Mouse (Mus musculus): ENCODE measurements around the gene Cish. TPM values are rescaled to one million over a fixed set of nuclear protein-coding genes. Genes with fewer than 3 reads are reported as not detected.
A peak's percentile ranks its signal among the peaks of the same experiment; 100 is the strongest.
"Not testable (repeated sequence)": the region's sequence is repeated elsewhere in the genome, so short reads cannot be mapped to it uniquely, and the experiment has no call there.

Cish gene
- polyA plus RNA-seq, 1 experiment from 2014 or later, result 16.4 TPM

- Histone ChIP-seq H3K27me3 (replicated peaks) (no peaks in the 10 kb centered on the region), H3K9ac (0 out of 2 replicates have a peak overlapping the region, but pooled peaks have one; percentile 9), H3K4me3 (no peak overlapping the region), H3K4me1 (replicated peaks) (peaks cover 63% of the 10 kb centered on the region), H3K9me3 (replicated peaks) (no peaks in the 10 kb centered on the region), H3K4me2 (no peak overlapping the region), H3K27ac (ENCODE audit: poor library complexity, severe bottlenecking) (no peak overlapping the region), H3K36me3 (peaks cover 13% of the 10 kb centered on the region)
- no peak for ATAC-seq (ENCODE audit: insufficient number of reproducible peaks, low FRiP score)
- 53% methylated on average over 13 of the region's 13 CpGs for WGBS
These were observed 10.0 kb downstream of the Cish start for GRCm38 (mm10) chr9:107305601-107306542.

- H3K36me3 ChIP-seq; H3K4me2 ChIP-seq; ATAC-seq (ENCODE audit: insufficient number of reproducible peaks, low FRiP score); H3K4me3 ChIP-seq; H3K27me3 ChIP-seq (replicated peaks); H3K9ac ChIP-seq; H3K27ac ChIP-seq (ENCODE audit: poor library complexity, severe bottlenecking); H3K9me3 ChIP-seq (replicated peaks): not testable (repeated sequence)
- H3K4me1 ChIP-seq (replicated peaks), result peaks cover 55% of the 10 kb centered on the region
- WGBS, result 86% methylated on average over 1 of the region's 1 CpGs
These were observed 10.8 kb downstream of the Cish start for GRCm38 (mm10) chr9:107306673-107307072.

- no peaks in the 10 kb centered on the region for H3K9me3 ChIP-seq (replicated peaks)
- ATAC-seq (ENCODE audit: insufficient number of reproducible peaks, low FRiP score), result peak; percentile 70
- peak overlapping the region; percentile 83 for H3K27ac ChIP-seq (ENCODE audit: poor library complexity, severe bottlenecking)
- WGBS, result 51% methylated on average over 11 of the region's 11 CpGs
- H3K4me3 ChIP-seq, result no peak overlapping the region
- H3K36me3 ChIP-seq, result no peaks in the 10 kb centered on the region
- peaks cover 51% of the 10 kb centered on the region for H3K4me1 ChIP-seq (replicated peaks)
- H3K27me3 ChIP-seq (replicated peaks), result no peaks in the 10 kb centered on the region
- peak overlapping the region; percentile 30; the same call in 1 of the 2 replicates for H3K9ac ChIP-seq
- peak overlapping the region; percentile 8; the same call in 1 of the 2 replicates for H3K4me2 ChIP-seq
These were observed 11.5 kb downstream of the Cish start for GRCm38 (mm10) chr9:107307099-107307872.

- peak overlapping the region; percentile 83 for H3K27ac ChIP-seq (ENCODE audit: poor library complexity, severe bottlenecking)
- no peak overlapping the region for H3K4me3 ChIP-seq
- no peaks in the 10 kb centered on the region for H3K36me3 ChIP-seq
- 44% methylated on average over 12 of the region's 12 CpGs for WGBS
- H3K9ac ChIP-seq, result peak overlapping the region; percentile 30; the same call in 1 of the 2 replicates
- H3K4me1 ChIP-seq (replicated peaks), result peaks cover 46% of the 10 kb centered on the region
- no peaks in the 10 kb centered on the region for H3K27me3 ChIP-seq (replicated peaks)
- peak overlapping the region; percentile 8; the same call in 1 of the 2 replicates for H3K4me2 ChIP-seq
- no peaks in the 10 kb centered on the region for H3K9me3 ChIP-seq (replicated peaks)
- ATAC-seq (ENCODE audit: insufficient number of reproducible peaks, low FRiP score), result no peak
These were observed 12.1 kb downstream of the Cish start for GRCm38 (mm10) chr9:107307886-107308285.

- Histone ChIP-seq H3K4me1 (replicated peaks) (peaks cover 44% of the 10 kb centered on the region), H3K9ac (no peak overlapping the region), H3K4me2 (no peak overlapping the region), H3K27me3 (replicated peaks) (no peaks in the 10 kb centered on the region), H3K4me3 (no peak overlapping the region), H3K9me3 (replicated peaks) (no peaks in the 10 kb centered on the region), H3K27ac (ENCODE audit: poor library complexity, severe bottlenecking) (peak overlapping the region; percentile 83), H3K36me3 (no peaks in the 10 kb centered on the region)
- WGBS, result 86% methylated on average over 9 of the region's 9 CpGs
- ATAC-seq (ENCODE audit: insufficient number of reproducible peaks, low FRiP score), result no peak
These were observed 12.6 kb downstream of the Cish start for GRCm38 (mm10) chr9:107308346-107309000.

GRCm38 (mm10) chr9:107309171-107309570 lies 13.3 kb downstream of the Cish start:
- ATAC-seq (ENCODE audit: insufficient number of reproducible peaks, low FRiP score), result no peak
- WGBS, result 58% methylated on average over 9 of the region's 9 CpGs
- H3K9ac ChIP-seq, result no peak overlapping the region
- H3K4me2 ChIP-seq, result no peak overlapping the region
- 0 out of 2 replicates have a peak overlapping the region, but pooled peaks have one; percentile 2 for H3K27ac ChIP-seq (ENCODE audit: poor library complexity, severe bottlenecking)
- no peaks in the 10 kb centered on the region for H3K36me3 ChIP-seq
- peaks cover 40% of the 10 kb centered on the region for H3K4me1 ChIP-seq (replicated peaks)
- no peak overlapping the region for H3K4me3 ChIP-seq
- H3K9me3 ChIP-seq (replicated peaks), result no peaks in the 10 kb centered on the region
- H3K27me3 ChIP-seq (replicated peaks), result no peaks in the 10 kb centered on the region

GRCm38 (mm10) chr9:107309600-107309999 lies 13.8 kb downstream of the Cish start:
- WGBS, result 60% methylated on average over 5 of the region's 5 CpGs
- 0 out of 2 replicates have a peak overlapping the region, but pooled peaks have one; percentile 2 for H3K27ac ChIP-seq (ENCODE audit: poor library complexity, severe bottlenecking)
- no peak overlapping the region for H3K4me3 ChIP-seq
- H3K9ac ChIP-seq, result no peak overlapping the region
- no peak overlapping the region for H3K4me2 ChIP-seq
- H3K4me1 ChIP-seq (replicated peaks), result peaks cover 40% of the 10 kb centered on the region
- H3K9me3 ChIP-seq (replicated peaks), result no peaks in the 10 kb centered on the region
- no peak for ATAC-seq (ENCODE audit: insufficient number of reproducible peaks, low FRiP score)
- H3K36me3 ChIP-seq, result no peaks in the 10 kb centered on the region
- no peaks in the 10 kb centered on the region for H3K27me3 ChIP-seq (replicated peaks)

GRCm38 (mm10) chr9:107312811-107313584 lies 17.2 kb downstream of the Cish start:
- ATAC-seq (ENCODE audit: insufficient number of reproducible peaks, low FRiP score), result peak; percentile 78
- no peak overlapping the region for H3K4me3 ChIP-seq
- 49% methylated on average over 10 of the region's 10 CpGs for WGBS
- no peaks in the 10 kb centered on the region for H3K9me3 ChIP-seq (replicated peaks)
- no peaks in the 10 kb centered on the region for H3K27me3 ChIP-seq (replicated peaks)
- H3K27ac ChIP-seq (ENCODE audit: poor library complexity, severe bottlenecking), result no peak overlapping the region
- H3K4me2 ChIP-seq, result no peak overlapping the region
- H3K4me1 ChIP-seq (replicated peaks), result peaks cover 13% of the 10 kb centered on the region
- H3K36me3 ChIP-seq, result no peaks in the 10 kb centered on the region
- no peak overlapping the region for H3K9ac ChIP-seq

- WGBS, result 48% methylated on average over 3 of the region's 3 CpGs
- Histone ChIP-seq H3K9me3 (replicated peaks) (no peaks in the 10 kb centered on the region), H3K36me3 (no peaks in the 10 kb centered on the region), H3K27me3 (replicated peaks) (no peaks in the 10 kb centered on the region), H3K27ac (ENCODE audit: poor library complexity, severe bottlenecking) (no peak overlapping the region), H3K4me2 (no peak overlapping the region), H3K4me3 (no peak overlapping the region), H3K4me1 (replicated peaks) (0 out of 2 replicates have a peak, but pooled peaks cover 5% of the 10 kb centered on the region), H3K9ac (no peak overlapping the region)
- ATAC-seq (ENCODE audit: insufficient number of reproducible peaks, low FRiP score), result no peak
These were observed 18.1 kb downstream of the Cish start for GRCm38 (mm10) chr9:107313926-107314325.

GRCm38 (mm10) chr9:107315791-107316190 lies 20.0 kb downstream of the Cish start:
- H3K9ac ChIP-seq, result no peak overlapping the region
- H3K36me3 ChIP-seq, result no peaks in the 10 kb centered on the region
- no peak for ATAC-seq (ENCODE audit: insufficient number of reproducible peaks, low FRiP score)
- WGBS, result 64% methylated on average over 2 of the region's 2 CpGs
- no peak overlapping the region for H3K4me3 ChIP-seq
- no peak overlapping the region for H3K27ac ChIP-seq (ENCODE audit: poor library complexity, severe bottlenecking)
- no peaks in the 10 kb centered on the region for H3K27me3 ChIP-seq (replicated peaks)
- H3K9me3 ChIP-seq (replicated peaks), result no peaks in the 10 kb centered on the region
- no peak overlapping the region for H3K4me2 ChIP-seq
- H3K4me1 ChIP-seq (replicated peaks), result 0 out of 2 replicates have a peak, but pooled peaks cover 5% of the 10 kb centered on the region
